32 mouse cellular contexts compared by ENCODE assay signal in the genomic region with DNA sequence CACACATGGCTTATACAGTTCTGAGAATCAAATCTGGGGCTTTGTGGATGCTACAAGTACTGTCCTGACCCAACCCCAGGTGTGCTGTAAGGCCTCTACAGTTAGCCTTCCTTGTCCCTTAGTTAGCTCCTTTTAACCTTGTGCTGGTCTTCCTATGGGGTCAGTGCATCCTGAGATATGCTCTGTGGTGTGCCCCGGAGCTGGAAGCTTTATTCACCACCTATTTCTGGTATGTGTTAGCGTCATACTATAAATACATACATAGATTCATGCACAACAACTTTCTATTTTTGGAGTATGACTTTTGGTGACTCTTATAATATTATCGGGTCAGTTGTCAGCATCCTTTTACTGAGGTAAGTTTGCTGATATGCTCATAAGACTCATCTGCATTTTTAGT. TPM values are rescaled to one million over a fixed set of nuclear protein-coding genes. Genes with fewer than 3 reads are reported as not detected.
"Had no signal": no experiment of that assay in that cellular context is flagged by ENCODE, and none has a peak within 500 bp of the region (broad histone marks: within the 10 kb centered on the region; RNA-seq: fewer than 3 reads in every experiment).

No protein-coding gene starts in this region.

- DNase-seq: gastrocnemius, postnatal 25 days; heart, adult 2 months; heart, postnatal 10 days; heart, postnatal 4 days; kidney, adult 18-20 months; kidney, adult 8-10 months; kidney, postnatal 10 days; kidney, postnatal 25 days; kidney, postnatal 4 days; liver; liver, embryonic 13.5 days; liver, postnatal 0 days; lung, adult 2 months had no signal

- H3K27ac ChIP-seq: heart, adult 2 months; hindbrain, embryonic 10.5 days; hindbrain, embryonic 12.5 days; hindbrain, embryonic 14.5 days; intestine, embryonic 15.5 days; layer of hippocampus, adult 2 months; left cerebral cortex, adult 2 months; limb, embryonic 13.5 days; liver, embryonic 13.5 days; liver, embryonic 15.5 days had no signal

- H3K9me3 ChIP-seq: intestine, embryonic 15.5 days; limb, embryonic 13.5 days; liver, embryonic 13.5 days had no signal

- H3K4me1 ChIP-seq: hindbrain, embryonic 10.5 days; hindbrain, embryonic 12.5 days; intestine, embryonic 15.5 days; limb, embryonic 13.5 days; liver, embryonic 13.5 days; liver, embryonic 15.5 days had no signal

- H3K27me3 ChIP-seq: hindbrain, embryonic 12.5 days; intestine, embryonic 15.5 days; limb, embryonic 13.5 days; liver, embryonic 13.5 days; liver, embryonic 15.5 days had no signal

- H3K4me3 ChIP-seq: heart, adult 2 months; hindbrain, embryonic 10.5 days; hindbrain, embryonic 12.5 days; intestine, embryonic 15.5 days; layer of hippocampus, adult 2 months; left cerebral cortex, adult 2 months; limb, embryonic 13.5 days; liver, embryonic 13.5 days; liver, embryonic 15.5 days had no signal

- H3K9ac ChIP-seq: hindbrain, embryonic 12.5 days; hindbrain, embryonic 14.5 days; intestine, embryonic 15.5 days; limb, embryonic 13.5 days; liver, embryonic 13.5 days; liver, embryonic 15.5 days; liver, postnatal 0 days had no signal

- H3K4me2 ChIP-seq: hindbrain, embryonic 12.5 days; hindbrain, embryonic 14.5 days; intestine, embryonic 15.5 days; limb, embryonic 13.5 days; liver, embryonic 11.5 days; liver, embryonic 13.5 days; liver, embryonic 15.5 days had no signal

- ATAC-seq: forebrain, embryonic 16.5 days; hindbrain, embryonic 16.5 days; inflammation-experienced regulatory T-cells, adult 6 months; intestine, embryonic 15.5 days; liver, postnatal 0 days had no signal

RNA-seq across cellular contexts. Expression of gene Ankrd61, which starts 12.2 kb away (rescaled TPM):
- total RNA-seq: gastrocnemius, postnatal 25 days; granulocyte monocyte progenitor cell, adult 5-6 weeks; heart, adult 2 months; heart, postnatal 10 days; heart, postnatal 25 days; left cerebral cortex, adult 2 months; left cerebral cortex, postnatal 14 days; left cerebral cortex, postnatal 36 days had no signal
- polyA plus RNA-seq: liver, postnatal 0 days had no signal

RNA-seq across cellular contexts. Expression of gene Gm42421, which starts 42.7 kb away (rescaled TPM):
- total RNA-seq: gastrocnemius, adult 8-10 months; gastrocnemius, postnatal 25 days; gastrocnemius, postnatal 4 days; granulocyte monocyte progenitor cell, adult 5-6 weeks; heart, adult 2 months; heart, postnatal 25 days had no signal
- polyA plus RNA-seq: kidney, embryonic 16.5 days; liver, embryonic 13.5 days; liver, postnatal 0 days; lung, adult 2 months had no signal

RNA-seq across cellular contexts. Expression of gene Rsph10b, which starts 47.6 kb away (rescaled TPM):
- total RNA-seq: granulocyte monocyte progenitor cell, adult 5-6 weeks had no signal
